Mouse (Mus musculus): Measurements from ENCODE around the gene Samd15. TPM values are rescaled to one million over a fixed set of nuclear protein-coding genes. Genes with fewer than 3 reads are reported as not detected.
"Not testable (repeated sequence)": the region's sequence is repeated elsewhere in the genome, so short reads cannot be mapped to it uniquely, and the experiment has no call there.

The Samd15 gene
- polyA plus RNA-seq (2012; ENCODE audit: insufficient read depth, insufficient read length, missing spikeins), result 0.52 TPM in 1 of 2 replicates, not detected in the other

DNA sequence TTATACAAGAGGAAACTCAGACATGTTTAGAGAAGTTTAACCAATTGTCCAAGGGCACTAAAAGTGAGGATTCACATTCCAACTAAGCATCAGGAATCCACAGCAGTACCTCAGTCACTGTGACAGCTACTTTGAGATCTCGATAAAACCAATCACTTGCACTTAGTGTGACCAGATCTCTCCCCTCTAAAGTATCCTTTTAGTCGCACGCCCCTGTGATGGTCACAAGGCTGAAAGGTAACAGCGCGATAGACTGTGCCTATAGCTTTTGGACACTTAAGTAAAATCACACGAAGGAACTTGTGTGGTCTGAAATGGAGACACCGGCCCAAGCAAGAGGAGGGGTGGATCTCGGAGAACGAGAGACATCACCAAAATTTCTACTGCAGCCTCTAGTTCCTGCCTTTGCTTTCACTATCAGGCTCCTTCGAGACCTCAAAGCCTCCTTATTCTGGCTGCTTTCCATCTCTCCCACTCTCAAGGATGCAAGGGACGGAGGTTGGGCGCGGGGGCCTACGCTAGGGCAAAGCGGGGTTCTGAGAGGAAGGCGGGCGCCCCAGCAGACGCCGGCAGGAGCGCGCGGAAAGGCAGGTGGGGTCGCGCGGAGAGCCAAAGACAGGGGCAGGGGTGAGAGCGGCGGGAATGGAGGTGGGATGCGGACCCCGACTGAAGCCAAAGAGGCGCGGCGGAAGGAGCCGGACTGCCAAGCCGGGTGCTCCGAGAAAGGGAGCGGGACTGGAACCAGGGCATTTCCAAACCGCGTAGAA, at the start of gene Samd15:
TSS of gene Samd15 (plus strand) at position 518 of the 767 bp plus-strand sequence.
- Histone ChIP-seq H3K4me1 (ENCODE audit: control insufficient read depth, insufficient read depth, insufficient read length, low read length) (no peaks in the 10 kb centered on the region; the same call in 1 of the 2 replicates), H3K4me3 (ENCODE audit: insufficient read depth, low read depth, low read length) (peak within 1 kb of the TSS; percentile 87), H3K27ac (replicated peaks; ENCODE audit: low read depth, low read length) (peak within 1 kb of the TSS; percentile 28; the same call in 1 of the 2 replicates)

DNA sequence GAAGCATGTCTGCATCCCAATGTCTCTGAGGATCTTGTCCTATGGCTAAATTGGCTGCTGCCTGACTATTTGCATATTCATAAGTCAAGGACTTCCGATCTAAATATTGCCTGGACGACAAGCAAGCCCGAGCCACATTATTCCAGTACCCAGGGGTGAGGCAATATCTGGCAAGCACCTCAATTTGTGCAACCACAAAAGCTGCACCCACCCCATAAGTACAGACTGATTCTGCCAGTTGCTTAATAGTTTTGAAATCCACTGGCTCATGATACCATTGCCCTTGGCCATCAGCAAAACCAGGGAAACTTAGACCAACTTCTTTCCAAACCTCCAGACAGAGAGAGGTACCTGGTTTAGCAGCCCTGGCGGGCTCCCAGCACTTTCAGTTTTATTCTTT, 45.1 kb upstream of the Samd15 start:
- H3K4me1 ChIP-seq (ENCODE audit: control insufficient read depth, insufficient read depth, insufficient read length, low read length); H3K27ac ChIP-seq (replicated peaks; ENCODE audit: low read depth, low read length); H3K4me3 ChIP-seq (ENCODE audit: insufficient read depth, low read depth, low read length): not testable (repeated sequence)

DNA sequence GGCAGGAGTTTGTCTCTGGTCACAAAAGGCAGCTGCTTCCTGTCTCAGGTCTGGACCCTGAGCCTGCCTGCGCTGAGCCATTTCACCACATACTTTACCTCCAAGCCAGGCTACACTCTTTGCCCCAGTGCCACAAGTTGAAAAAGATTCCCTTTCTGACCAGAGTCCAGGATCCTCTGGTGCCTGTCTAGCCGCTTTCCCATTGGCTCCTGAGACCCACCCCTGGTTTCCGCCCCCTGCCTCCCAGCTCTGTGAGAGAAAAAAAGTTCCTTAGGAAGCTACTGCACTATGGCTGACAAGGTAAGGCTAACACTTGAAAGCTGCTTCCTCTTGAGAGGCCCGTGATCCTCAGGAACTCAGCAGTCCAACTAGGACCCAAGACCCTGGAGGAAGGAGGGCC, 42.2 kb upstream of the Samd15 start:
- Histone ChIP-seq H3K4me3 (ENCODE audit: insufficient read depth, low read depth, low read length) (peak overlapping the region; percentile 55), H3K4me1 (ENCODE audit: control insufficient read depth, insufficient read depth, insufficient read length, low read length) (peaks cover 4% of the 10 kb centered on the region), H3K27ac (replicated peaks; ENCODE audit: low read depth, low read length) (peak overlapping the region; percentile 71)

DNA sequence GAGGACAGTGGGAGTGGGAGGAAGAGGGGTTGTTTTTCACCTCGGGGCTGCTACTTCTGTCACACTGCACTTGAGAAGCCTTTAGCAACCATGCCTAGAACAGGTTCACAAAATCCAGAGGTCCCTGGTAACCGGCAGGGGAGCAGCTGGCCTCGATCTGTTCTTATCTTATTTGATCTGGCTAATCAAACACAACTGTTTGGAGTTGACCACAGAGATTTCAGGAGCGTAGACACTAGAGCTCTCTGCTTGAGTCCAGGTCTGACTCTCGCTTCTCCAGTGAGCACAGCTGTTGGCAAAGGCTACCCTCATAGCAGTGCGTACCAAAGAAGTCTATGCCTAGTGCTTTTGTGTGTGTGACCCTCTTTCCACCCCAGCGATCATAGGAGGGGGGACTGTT, 41.4 kb upstream of the Samd15 start:
- Histone ChIP-seq H3K27ac (replicated peaks; ENCODE audit: low read depth, low read length) (peak overlapping the region; percentile 41; the same call in 1 of the 2 replicates), H3K4me3 (ENCODE audit: insufficient read depth, low read depth, low read length) (peak overlapping the region; percentile 55), H3K4me1 (ENCODE audit: control insufficient read depth, insufficient read depth, insufficient read length, low read length) (peaks cover 4% of the 10 kb centered on the region)

DNA sequence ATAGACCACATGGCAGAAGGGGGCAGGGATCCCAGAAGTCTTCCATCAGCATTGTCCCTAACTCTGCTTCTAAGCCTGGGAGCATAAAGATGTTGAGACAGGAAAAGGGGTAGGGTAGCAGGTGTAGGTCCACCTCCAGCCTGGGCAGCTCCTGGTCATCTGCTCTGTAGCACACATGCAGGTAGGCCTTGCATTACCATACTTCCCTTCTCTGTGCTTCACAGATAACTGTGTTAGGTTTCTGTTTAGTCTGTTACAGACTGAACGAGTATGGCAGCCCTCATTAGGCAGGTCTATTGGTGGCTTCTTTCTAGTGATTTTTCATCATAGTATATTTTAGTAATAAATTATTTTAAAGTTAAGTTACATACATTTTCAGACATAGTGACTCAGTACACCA, 39.2 kb upstream of the Samd15 start:
- Histone ChIP-seq H3K4me1 (ENCODE audit: control insufficient read depth, insufficient read depth, insufficient read length, low read length) (peaks cover 4% of the 10 kb centered on the region), H3K4me3 (ENCODE audit: insufficient read depth, low read depth, low read length) (no peak overlapping the region), H3K27ac (replicated peaks; ENCODE audit: low read depth, low read length) (no peak overlapping the region)

DNA sequence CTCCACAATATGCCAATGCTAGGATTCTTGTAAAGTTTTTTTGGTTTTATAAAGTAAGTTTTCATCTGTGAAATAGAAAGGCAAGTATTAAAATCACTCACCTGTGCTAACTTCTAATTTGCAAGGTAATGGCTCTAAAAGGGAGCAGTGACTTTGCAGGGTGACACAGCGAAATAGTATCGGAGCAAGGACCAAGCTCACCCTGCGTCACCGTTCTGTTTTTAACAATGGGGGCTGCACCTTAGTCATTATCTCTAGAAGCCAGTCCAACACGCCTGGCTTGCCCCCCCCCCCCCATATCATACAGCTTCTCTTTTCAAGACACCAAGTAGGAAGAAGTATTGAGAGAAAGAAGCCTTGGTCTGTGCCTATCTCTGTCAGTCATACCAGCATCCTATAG, 38.7 kb upstream of the Samd15 start:
- Histone ChIP-seq H3K4me1 (ENCODE audit: control insufficient read depth, insufficient read depth, insufficient read length, low read length) (peaks cover 4% of the 10 kb centered on the region), H3K4me3 (ENCODE audit: insufficient read depth, low read depth, low read length) (no peak overlapping the region), H3K27ac (replicated peaks; ENCODE audit: low read depth, low read length) (no peak overlapping the region)

DNA sequence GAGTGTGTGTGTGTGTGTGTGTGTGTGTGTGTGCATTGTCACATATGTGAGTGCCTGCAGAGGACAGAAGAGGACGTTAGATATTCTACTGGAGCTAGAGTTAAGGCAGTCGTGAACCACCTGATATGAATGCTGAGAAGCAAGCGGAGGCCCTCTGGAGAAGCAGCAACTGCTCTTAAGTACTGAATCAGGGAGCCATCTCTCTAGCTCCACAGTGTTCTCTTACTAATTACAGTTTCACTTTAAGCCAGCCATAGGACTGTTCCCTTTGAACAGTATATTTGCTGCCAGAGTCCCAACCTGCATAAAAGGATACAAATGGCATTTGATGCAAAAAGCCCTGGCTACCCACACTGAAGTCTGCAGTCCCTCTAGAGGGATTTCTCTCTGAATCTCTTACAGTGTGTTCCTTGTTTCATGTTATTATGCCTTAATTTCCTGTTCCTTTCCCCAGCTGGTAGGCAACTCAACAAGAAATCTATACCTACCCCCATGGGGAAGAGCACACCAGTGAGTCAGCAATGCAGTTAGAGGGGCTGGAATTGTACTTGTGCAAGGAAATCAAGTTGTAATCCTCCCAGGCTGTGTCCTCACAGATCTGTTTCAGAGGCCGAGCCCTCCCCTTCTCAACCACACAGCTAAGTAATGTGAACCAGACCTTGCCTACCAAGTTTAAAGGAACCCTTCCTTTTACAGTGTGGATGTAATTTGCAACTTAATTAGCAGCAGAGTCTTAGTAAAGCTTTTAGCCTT, 24.2 kb upstream of the Samd15 start:
- H3K4me1 ChIP-seq (ENCODE audit: control insufficient read depth, insufficient read depth, insufficient read length, low read length), result no peaks in the 10 kb centered on the region

DNA sequence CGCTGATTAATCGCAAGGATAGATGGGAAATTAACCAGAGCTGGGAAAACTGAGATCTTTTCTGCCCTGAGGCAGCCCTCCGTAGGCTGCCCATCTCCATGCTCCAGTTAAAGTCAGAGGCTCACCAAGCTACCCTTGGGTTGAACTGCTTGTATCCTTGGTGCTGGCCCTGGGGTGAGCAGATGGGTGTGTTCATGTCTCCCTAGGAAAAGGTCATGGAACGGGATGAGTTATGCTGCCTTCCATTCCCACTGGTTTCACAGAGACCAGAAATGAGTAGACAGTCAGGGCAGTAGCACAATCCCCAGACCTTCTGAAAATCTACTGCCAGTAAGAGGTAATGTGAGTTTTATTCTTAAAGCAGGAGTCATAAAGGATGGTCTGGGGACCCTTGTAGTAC, 21.9 kb upstream of the Samd15 start:
- no peak overlapping the region for H3K27ac ChIP-seq (replicated peaks; ENCODE audit: low read depth, low read length)

More for the DNA sequence above, 24.2 kb upstream of the Samd15 start:
- no peak overlapping the region for H3K27ac ChIP-seq (replicated peaks; ENCODE audit: low read depth, low read length)
- no peak overlapping the region for H3K4me3 ChIP-seq (ENCODE audit: insufficient read depth, low read depth, low read length)

DNA sequence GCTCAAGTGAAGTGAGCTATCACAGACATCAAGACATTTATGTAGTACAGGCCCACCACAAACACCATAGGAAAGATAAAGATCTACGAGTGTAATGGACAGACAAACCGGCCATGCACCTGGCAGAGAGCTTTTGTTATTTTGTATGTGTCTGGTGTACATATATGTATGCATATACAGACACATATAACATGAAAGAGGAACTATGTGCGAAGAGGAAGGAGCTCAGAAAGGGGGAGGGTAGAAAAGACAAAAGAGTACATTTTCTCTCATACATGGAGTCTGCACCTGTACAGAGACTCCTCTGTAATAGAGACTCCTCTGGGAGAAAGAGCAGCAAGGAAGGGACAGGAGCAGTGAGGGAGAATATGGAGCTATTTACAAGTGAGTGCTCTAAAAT, 6.5 kb upstream of the Samd15 start:
- no peak overlapping the region for H3K27ac ChIP-seq (replicated peaks; ENCODE audit: low read depth, low read length)
- no peak overlapping the region for H3K4me3 ChIP-seq (ENCODE audit: insufficient read depth, low read depth, low read length)
- H3K4me1 ChIP-seq (ENCODE audit: control insufficient read depth, insufficient read depth, insufficient read length, low read length), result no peaks in the 10 kb centered on the region; the same call in 1 of the 2 replicates

More for the DNA sequence above, 21.9 kb upstream of the Samd15 start:
- Histone ChIP-seq H3K4me3 (ENCODE audit: insufficient read depth, low read depth, low read length) (no peak overlapping the region), H3K4me1 (ENCODE audit: control insufficient read depth, insufficient read depth, insufficient read length, low read length) (no peaks in the 10 kb centered on the region)

DNA sequence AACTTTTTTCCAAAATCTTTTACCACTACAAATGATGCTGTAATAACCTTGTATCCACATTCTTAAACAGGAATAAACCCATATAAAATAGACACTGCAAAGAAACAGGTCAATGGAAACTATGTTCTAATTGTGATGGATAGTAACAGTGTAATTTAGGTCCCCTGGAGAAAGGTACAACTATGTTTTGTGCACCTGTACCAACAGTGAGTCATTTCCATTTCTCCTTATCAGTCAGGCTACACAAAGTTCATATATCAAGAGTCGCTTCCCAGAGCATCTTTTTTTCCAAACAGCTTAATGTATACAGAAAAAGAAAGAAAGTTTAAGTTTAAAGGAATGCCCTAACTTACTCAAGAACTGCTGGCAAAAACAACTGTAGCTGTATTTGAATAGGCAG, 4.5 kb upstream of the Samd15 start:
- Histone ChIP-seq H3K4me1 (ENCODE audit: control insufficient read depth, insufficient read depth, insufficient read length, low read length) (no peaks in the 10 kb centered on the region; the same call in 1 of the 2 replicates), H3K4me3 (ENCODE audit: insufficient read depth, low read depth, low read length) (no peak overlapping the region), H3K27ac (replicated peaks; ENCODE audit: low read depth, low read length) (no peak overlapping the region)

DNA sequence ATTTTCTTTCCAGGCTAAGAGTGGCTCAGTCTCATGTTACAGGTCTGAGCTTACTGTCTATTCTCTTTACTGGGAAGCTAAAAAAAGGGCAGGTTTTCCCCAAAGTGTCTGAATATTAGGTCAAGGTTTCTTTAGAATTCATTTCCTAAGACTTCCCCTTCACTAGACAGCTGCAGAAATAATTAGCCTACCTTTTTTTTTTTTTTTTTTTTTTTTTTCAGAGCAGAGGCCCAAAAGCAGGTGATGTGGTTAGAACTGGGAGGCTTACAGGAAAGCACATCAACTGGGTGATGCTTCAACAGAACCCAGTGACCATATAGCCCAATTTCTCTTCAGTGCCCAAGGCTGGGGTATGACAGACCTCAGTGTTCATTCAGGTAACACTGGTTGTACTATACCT, 3.2 kb upstream of the Samd15 start:
- Histone ChIP-seq H3K4me3 (ENCODE audit: insufficient read depth, low read depth, low read length) (no peak overlapping the region), H3K4me1 (ENCODE audit: control insufficient read depth, insufficient read depth, insufficient read length, low read length) (no peaks in the 10 kb centered on the region; the same call in 1 of the 2 replicates), H3K27ac (replicated peaks; ENCODE audit: low read depth, low read length) (no peak overlapping the region)

DNA sequence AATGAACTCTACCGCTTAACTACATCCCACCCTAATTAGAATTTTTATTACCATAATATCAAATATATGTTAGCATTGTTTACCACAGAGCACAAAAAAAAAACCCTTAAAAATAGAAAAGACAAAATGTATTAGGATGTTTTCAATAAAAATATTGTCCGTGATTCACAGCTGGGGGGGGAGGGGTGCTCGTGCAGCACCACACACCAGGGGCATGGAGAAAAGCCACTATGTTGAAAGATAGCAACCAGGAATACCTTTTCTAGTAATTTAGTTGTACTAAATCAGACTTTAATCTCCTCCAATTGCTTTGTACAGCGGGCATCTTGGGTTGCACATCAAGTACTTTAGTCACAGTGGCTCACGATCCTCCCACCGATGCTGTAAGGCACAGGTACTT, 731 bp upstream of the Samd15 start:
- no peaks in the 10 kb centered on the region; the same call in 1 of the 2 replicates for H3K4me1 ChIP-seq (ENCODE audit: control insufficient read depth, insufficient read depth, insufficient read length, low read length)

DNA sequence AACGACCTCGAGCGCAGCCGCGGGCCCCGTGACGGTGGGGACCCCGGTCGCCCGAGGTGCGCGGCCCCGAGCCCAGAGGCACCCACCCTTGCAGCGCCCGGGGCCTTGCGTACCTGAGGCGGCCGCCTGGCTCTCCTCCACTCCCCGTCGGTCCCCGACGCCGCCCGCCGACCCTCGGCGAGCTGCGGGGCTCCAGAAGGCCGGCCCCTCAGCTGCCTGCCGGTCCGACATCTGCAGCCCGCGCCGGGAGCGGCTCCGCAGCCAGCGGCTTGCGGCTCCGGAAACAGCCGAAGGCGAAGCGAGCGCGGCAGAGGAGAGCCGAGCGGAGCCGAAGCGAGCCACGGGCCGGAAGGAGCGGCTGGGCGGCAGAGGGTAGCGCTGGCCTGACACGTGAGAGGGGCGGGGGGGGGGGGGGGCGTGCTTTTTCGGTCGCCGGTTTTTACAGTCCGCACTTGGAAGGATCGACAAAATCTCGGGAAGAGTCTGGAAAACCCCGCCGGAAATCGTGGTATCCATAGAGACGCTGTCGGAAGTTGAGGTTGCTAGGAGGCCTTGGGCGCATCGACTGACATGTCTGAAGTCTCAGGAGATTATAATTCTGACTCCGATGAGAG, 557 bp downstream of the Samd15 start, which contains the start of gene Tmed8:
TSS of gene Tmed8 (minus strand) at position 482 of the 614 bp plus-strand sequence.
- Histone ChIP-seq H3K27ac (replicated peaks; ENCODE audit: low read depth, low read length) (peak within 1 kb of the TSS; percentile 28; the same call in 1 of the 2 replicates), H3K4me3 (ENCODE audit: insufficient read depth, low read depth, low read length) (peak within 1 kb of the TSS; percentile 87), H3K4me1 (ENCODE audit: control insufficient read depth, insufficient read depth, insufficient read length, low read length) (no peaks in the 10 kb centered on the region; the same call in 1 of the 2 replicates)

More for the DNA sequence above, 731 bp upstream of the Samd15 start:
- no peak overlapping the region for H3K27ac ChIP-seq (replicated peaks; ENCODE audit: low read depth, low read length)
- H3K4me3 ChIP-seq (ENCODE audit: insufficient read depth, low read depth, low read length), result peak overlapping the region; percentile 87

DNA sequence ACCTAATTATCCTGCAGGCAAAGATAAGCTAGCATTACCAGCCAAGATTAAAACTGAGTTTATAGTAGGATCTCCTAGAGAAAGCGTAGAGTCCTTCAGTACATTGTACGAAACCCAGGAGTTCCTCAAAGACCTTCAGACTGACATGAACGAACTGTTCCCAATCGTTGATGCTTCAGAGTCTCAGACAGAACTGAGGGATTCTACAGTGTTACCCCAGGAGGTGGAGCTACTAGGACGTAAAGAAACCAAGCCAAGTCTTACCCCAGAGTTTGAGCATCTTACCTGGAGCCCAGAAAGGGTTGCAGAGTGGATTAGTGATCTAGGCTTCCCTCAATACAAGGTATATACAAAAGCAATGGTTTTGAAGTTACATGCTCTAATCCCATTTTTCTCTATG, 2.2 kb downstream of the Samd15 start:
- no peaks in the 10 kb centered on the region for H3K4me1 ChIP-seq (ENCODE audit: control insufficient read depth, insufficient read depth, insufficient read length, low read length)
- H3K4me3 ChIP-seq (ENCODE audit: insufficient read depth, low read depth, low read length), result no peak overlapping the region
- H3K27ac ChIP-seq (replicated peaks; ENCODE audit: low read depth, low read length), result no peak overlapping the region

DNA sequence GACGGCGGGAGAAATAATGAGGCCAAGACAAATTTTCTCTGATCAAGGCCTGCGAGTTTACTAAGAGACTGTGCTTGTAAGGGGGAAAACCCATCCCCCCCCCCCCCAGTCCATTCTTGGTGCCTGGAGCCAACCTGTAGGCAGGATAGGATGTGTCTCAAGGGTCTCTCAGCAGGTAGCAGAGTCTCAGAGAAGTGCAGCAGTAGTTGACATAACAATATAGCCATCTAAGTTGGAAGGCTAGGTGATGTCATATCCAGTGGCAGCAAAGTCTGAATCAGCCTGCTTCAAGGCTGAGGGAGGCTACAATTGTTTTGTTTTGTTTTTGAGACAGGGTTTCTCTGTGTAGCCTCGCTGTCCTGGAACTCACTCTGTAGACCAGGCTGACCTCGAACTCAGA, 6.3 kb downstream of the Samd15 start:
- not testable (repeated sequence) for H3K27ac ChIP-seq (replicated peaks; ENCODE audit: low read depth, low read length); H3K4me1 ChIP-seq (ENCODE audit: control insufficient read depth, insufficient read depth, insufficient read length, low read length); H3K4me3 ChIP-seq (ENCODE audit: insufficient read depth, low read depth, low read length)
